16 mouse cellular contexts compared by ENCODE assay signal in genomic region chr1:172305635-172306034, GRCm38 (mm10). TPM values are rescaled to one million over a fixed set of nuclear protein-coding genes. Genes with fewer than 3 reads are reported as not detected.
DNase-seq lines count a peak whose midpoint lies in the region; TF ChIP-seq lines count a peak whose summit lies in the region.
"Had no signal": no experiment of that assay in that cellular context is flagged by ENCODE, and none has a peak within 500 bp of the region (broad histone marks: within the 10 kb centered on the region; RNA-seq: fewer than 3 reads in every experiment).

No protein-coding gene starts in this region.

- H3K4me1 ChIP-seq in cerebellum, adult 2 months (ENCODE audit: control insufficient read depth, insufficient read depth, low read length) = peaks cover 20% of the 10 kb centered on the region

- H3K4me3 ChIP-seq in cerebellum, adult 2 months (replicated peaks; ENCODE audit: insufficient read depth, low read depth, low read length) = no peak overlapping the region
- no peak overlapping the region for H3K4me3 ChIP-seq in left cerebral cortex, adult 2 months
- H3K4me3 ChIP-seq: limb, embryonic 13.5 days; midbrain, embryonic 12.5 days had no signal

- intact Hi-C loops in left cerebral cortex, adult 2 months (cut with DNase I) = loop anchor here (2.0 kb wide), 1 partner anchor 25 kb away; no protein-coding TSS in a partner anchor

- H3K27ac ChIP-seq in cerebellum, adult 2 months (ENCODE audit: insufficient read depth, low read length) = no peak overlapping the region
- peak overlapping the region; percentile 53 for H3K27ac ChIP-seq in left cerebral cortex, adult 2 months
- H3K27ac ChIP-seq: limb, embryonic 13.5 days; midbrain, embryonic 12.5 days had no signal

- 94% methylated on average over 3 of the region's 3 CpGs for WGBS in cerebellum, adult 2 months

- TF ChIP-seq CTCF in cerebellum, adult 2 months (IDR thresholded peaks at IDR 0.05; ENCODE audit: borderline replicate concordance, insufficient read depth, low read depth, low read length) = peak; percentile 20; the same call in 1 of the 2 replicates
- TF ChIP-seq CTCF in left cerebral cortex, adult 2 months (IDR thresholded peaks at IDR 0.05) = peak; percentile 39

- TF ChIP-seq POLR2A in cerebellum, adult 2 months (IDR thresholded peaks at IDR 0.05; ENCODE audit: borderline replicate concordance, insufficient read depth, low read length) = no peak

- no peak for DNase-seq in cerebellum, adult 2 months
- no peak for DNase-seq in cerebellum, adult 9-11 months
- DNase-seq in left cerebral cortex, adult 2 months (ENCODE audit: extremely low spot score in 1 of 2, low spot score in 2 of 2) = no peak
- DNase-seq in left cerebral cortex, adult 9 months (ENCODE audit: low spot score in 2 of 2) = no peak
- DNase-seq in 416B (ENCODE audit: low read depth) = peak; percentile 80
- DNase-seq in ZHBTc4 (ENCODE audit: low read depth, low spot score) = peak; percentile 62
- no peak for DNase-seq in layer of hippocampus, adult 9-11 months
- no peak for DNase-seq in natural killer cell, adult 2 months (ENCODE audit: low spot score in 2 of 2)
- DNase-seq: cerebellum, postnatal 14 days; thymus, postnatal 25 days had no signal

- no peaks in the 10 kb centered on the region for H3K27me3 ChIP-seq in cerebellum, adult 2 months (ENCODE audit: control insufficient read depth, insufficient read depth, low read length)
- H3K27me3 ChIP-seq: limb, embryonic 13.5 days had no signal

RNA-seq across cellular contexts. Expression of gene Atp1a2, which starts 7.8 kb away (rescaled TPM):
- polyA plus RNA-seq in cerebellum, adult 2 months (2012; rRNA removed) = 535 and 584 TPM in 2 replicates
- total RNA-seq in left cerebral cortex, adult 2 months (2021) = 100 to 1,000 TPM; 628 to 676 TPM
- polyA plus RNA-seq: G1E had no signal

RNA-seq across cellular contexts. Expression of gene Kcnj9, which starts 23.5 kb away (rescaled TPM):
- 116 and 130 TPM in 2 replicates for polyA plus RNA-seq in cerebellum, adult 2 months (2012; rRNA removed)
- total RNA-seq in left cerebral cortex, adult 2 months (2021) = 100 to 1,000 TPM; 137 to 138 TPM
- total RNA-seq: G1E had no signal
- polyA plus RNA-seq: G1E; intestine, embryonic 14.5 days had no signal

RNA-seq across cellular contexts. Expression of gene Kcnj10, which starts 35.4 kb away (rescaled TPM):
- 141 and 174 TPM in 2 replicates for polyA plus RNA-seq in cerebellum, adult 2 months (2012; rRNA removed)
- total RNA-seq in left cerebral cortex, adult 2 months (2021) = 100 to 1,000 TPM in 1 of 2 experiments, 10 to 100 TPM in 1; 86.5 to 108 TPM
- polyA plus RNA-seq: G1E had no signal

RNA-seq across cellular contexts. Expression of gene Igsf8, which starts 44.2 kb away (rescaled TPM):
- polyA plus RNA-seq in cerebellum, adult 2 months (2012; rRNA removed) = 254 and 269 TPM in 2 replicates
- total RNA-seq in left cerebral cortex, adult 2 months (2021) = 100 to 1,000 TPM; 257 to 260 TPM

RNA-seq across cellular contexts. Expression of gene Atp1a4, which starts 47.4 kb away (rescaled TPM):
- polyA plus RNA-seq in cerebellum, adult 2 months (2012; rRNA removed) = 0.03 TPM in 1 of 2 replicates, not detected in the other
- not detected for total RNA-seq in left cerebral cortex, adult 2 months (2021)
- total RNA-seq: layer of hippocampus, adult 18-20 months had no signal
- polyA plus RNA-seq: G1E; intestine, embryonic 14.5 days; limb, embryonic 13.5 days; midbrain, embryonic 12.5 days; spleen, adult 2 months had no signal

Comparison
In these comparisons a context has a peak if more than half of its experiments do, and no peak if none do; other contexts are left out.
1. DNase-seq: peak in 416B (single experiment) and ZHBTc4 (single experiment); none in cerebellum, adult 2 months (0 of 2), cerebellum, adult 9-11 months (single experiment), left cerebral cortex, adult 2 months (0 of 2), left cerebral cortex, adult 9 months (0 of 2), layer of hippocampus, adult 9-11 months (single experiment) and natural killer cell, adult 2 months (0 of 2).